Mouse (Mus musculus): ENCODE measurements at regions not wholly inside any gene's neighbourhood (a gene's known extent, or its start where the extent isn't known, plus 50 kb on each side); places are given as distances from the start of the nearest gene placed in this dataset.

DNA sequence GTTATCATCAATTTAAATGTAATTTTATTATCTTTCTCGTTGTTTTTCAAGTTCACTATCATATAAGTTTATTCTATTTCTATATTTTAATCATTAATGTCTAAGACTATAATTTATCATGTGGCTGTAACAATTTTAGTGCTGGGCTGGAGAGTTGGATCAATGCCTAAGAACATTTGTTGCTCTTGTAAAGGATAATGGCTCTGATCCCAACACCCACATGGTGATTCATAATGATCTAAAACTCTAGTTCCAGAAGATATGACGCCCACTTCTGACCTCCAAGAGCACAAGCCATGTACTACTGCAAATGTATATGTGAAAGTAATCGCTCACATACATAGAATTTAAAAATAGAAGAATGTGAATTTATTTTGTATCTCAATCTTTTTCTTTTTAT lies 6117.1 kb downstream of the 9330182O14Rik start:
- DNase-seq (ENCODE audit: low spot score) = peak; percentile 1

DNA sequence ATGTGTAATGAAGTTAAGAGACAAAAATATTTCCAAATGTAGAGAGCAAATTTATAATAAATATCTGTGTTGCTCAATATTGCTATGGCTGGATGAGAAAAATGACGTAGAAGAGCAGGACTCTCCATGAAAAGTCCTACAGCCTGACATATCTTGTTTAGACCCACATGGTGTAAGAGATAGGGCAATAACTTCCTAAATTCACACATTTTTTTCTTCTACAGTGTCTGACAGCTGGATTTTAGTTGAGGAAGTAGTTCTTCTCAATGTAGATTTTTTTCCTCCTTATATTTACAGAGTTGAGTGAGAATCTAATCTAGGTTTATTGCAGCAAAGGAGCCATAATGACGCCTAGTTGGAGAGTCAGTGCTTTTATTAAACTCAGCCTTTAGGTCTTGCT lies 6151.1 kb downstream of the 9330182O14Rik start:
- DNase-seq (ENCODE audit: low spot score) = no peak

DNA sequence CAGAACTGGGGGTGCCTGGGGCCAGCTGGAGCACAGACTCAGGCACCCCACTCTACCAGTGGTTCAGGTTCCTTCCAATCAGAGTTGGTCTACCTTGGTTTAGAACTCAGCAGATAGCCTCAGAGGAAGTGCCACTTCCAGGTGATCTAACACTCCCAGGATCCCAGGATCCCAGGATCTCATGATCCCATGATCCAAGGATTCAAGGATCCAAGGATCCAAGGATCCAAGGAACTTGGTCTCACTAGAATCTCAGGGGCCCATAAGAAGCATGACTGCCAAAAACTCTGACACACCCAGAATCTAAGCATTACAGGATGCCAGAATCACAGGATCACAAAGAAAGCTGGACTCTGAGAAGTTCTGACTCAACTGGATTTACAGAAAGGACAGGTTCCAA lies 6169.1 kb downstream of the 9330182O14Rik start:
- DNase-seq (ENCODE audit: low spot score) = no peak
